Mouse (Mus musculus) layer of hippocampus, postnatal 25 days (tissue): Measurements from ENCODE around the gene Gm48552. TPM values are rescaled to one million over a fixed set of nuclear protein-coding genes. Genes with fewer than 3 reads are reported as not detected.

Experiments used
- DNase-seq, 2 experiments: peaks; one replicate each; pipeline ENCODE4 v3.0.0; 2022; ENCODE audit warnings: mixed read lengths in 2 of 2, low spot score in 1 of 2; ENCODE audit errors: extremely low spot score in 1 of 2
- total RNA-seq, 2 experiments: library from RNA; stranded (reverse); gene quantifications; 2 replicates each; pipeline ENCODE4 v1.2.3; 2021

Gm48552 gene
- total RNA-seq, 2 experiments from 2014 or later: 3.2 to 4.7 TPM

DNA sequence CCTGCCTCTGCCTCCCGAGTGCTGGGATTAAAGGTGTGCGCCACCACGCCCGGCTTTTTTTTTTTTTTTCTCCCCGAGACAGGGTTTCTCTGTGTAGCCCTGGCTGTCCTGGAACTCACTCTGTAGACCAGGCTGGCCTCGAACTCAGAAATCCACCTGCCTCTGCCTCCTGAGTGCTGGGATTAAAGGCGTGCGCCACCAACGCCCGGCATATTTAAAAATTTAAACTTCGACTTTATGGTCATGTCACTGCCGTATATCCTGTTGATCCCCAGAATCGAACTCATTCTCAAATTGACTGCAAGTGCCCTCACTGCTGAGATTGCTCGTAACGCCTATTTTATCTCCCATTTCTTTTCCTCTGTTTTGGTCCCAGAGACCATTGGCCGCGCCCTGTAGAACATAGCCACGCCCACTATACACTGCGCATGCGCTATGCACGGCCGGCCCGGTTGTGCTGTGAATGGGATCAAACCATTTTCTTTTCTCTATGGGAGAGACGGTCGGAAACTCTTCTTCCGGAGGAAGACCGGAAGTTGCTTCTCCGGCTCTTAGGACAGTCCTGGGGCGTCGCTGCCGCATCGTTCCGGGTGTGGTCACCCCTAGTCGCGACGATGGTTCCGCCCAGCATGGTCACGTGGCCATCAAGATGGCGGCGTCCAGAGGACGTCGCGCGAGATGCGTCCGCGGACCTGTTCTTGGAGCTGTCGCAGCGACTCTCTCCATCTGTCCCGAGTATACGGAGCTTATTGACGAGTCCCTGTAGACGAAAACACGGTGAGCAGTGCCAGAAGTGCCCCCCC, 4.8 kb upstream of the Gm48552 start, which contains the start of the genes Dohh and Gm48551:
Gene Dohh (plus strand): TSS at position 627 of the 803 bp plus-strand sequence.
Gene Gm48551 (plus strand): TSS at position 665 of the 803 bp plus-strand sequence.
- DNase-seq: peak; percentile 94 to 99

DNA sequence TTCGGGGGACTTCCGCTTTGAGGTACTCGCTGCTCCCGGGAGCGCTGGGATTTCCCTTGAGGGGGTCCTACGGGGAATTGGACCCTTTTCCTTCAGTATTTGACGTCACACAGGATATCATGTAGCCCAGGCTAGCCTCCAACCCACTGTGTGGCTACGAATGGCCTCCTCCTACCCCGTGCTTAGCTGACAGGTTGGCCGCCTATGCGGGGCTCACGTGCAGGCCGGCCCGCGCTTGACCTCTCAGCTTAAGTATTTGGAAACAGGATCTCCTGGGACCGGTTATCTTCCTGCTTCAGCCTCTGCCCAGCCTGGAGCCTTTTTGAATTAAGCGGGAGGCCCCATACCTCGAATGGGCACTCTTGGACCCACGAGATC, 4.2 kb upstream of the Gm48552 start:
- no peak for DNase-seq

DNA sequence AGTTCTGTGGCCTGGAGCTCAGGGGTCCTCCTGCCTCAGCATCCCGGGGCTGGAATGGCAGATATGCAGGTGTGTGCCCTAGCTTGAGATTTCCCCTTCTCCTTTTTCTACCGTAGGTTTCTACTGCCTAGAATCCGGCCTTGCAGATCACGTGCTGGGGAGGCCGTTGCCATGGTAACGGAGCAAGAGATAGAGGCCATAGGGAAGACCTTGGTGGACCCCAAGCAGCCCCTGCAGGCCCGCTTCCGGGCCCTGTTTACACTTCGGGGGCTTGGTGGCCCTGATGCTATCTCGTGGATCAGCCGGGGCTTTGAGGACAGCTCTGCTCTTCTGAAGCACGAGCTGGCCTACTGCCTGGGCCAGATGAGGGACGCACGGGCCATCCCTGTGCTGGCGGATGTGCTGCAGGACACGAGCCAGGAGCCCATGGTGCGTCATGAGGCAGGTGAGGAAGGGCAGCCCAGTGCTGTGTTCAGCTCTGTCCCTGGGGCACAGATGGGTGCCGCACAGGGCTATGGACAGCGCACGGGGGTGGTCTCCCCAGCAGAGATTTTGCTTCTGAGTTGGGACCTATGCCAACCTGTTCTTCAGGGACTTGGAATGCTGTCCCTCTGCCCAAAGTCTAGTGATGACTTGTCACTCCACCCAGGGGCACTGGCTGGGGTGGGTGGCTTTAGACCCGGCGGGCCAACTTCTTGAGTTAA, 3.0 kb upstream of the Gm48552 start:
- no peak for DNase-seq

DNA sequence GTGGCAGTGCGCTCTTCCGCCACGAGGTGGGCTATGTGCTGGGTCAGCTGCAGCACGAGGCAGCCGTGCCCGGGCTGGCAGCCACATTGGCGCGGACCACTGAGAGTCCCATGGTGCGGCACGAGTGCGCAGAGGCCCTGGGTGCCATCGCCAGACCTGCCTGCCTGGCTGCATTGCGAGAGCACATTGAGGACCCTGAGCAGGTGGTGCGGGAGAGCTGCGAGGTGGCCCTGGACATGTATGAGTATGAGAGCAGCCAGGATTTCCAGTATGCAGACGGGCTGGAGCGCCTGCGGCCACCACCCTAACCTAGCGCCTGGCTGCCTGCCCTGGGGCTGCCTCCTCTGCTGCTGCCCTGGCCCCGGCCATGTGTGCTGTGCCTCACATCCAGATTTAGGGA, 1.1 kb upstream of the Gm48552 start:
- DNase-seq: no peak

DNA sequence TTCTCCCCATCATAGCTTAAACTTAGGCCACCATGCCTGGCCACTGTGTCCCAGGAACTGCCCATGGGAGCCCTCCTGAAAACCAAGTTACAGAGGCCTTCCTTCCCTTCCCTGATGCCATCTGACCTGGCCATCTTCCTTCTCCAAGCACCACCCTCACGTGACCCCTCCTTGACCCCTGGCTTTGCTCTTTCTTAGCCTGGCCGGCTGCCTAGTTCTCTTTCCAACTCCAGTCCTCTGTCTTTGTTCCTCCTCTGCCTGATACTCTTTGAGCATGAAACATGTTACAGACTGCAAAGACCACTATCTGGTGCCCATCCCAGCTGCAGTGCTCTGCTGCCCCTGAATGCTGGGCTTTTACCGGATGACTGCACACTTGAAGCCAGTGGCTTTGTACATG, 568 bp downstream of the Gm48552 start:
- no peak for DNase-seq

DNA sequence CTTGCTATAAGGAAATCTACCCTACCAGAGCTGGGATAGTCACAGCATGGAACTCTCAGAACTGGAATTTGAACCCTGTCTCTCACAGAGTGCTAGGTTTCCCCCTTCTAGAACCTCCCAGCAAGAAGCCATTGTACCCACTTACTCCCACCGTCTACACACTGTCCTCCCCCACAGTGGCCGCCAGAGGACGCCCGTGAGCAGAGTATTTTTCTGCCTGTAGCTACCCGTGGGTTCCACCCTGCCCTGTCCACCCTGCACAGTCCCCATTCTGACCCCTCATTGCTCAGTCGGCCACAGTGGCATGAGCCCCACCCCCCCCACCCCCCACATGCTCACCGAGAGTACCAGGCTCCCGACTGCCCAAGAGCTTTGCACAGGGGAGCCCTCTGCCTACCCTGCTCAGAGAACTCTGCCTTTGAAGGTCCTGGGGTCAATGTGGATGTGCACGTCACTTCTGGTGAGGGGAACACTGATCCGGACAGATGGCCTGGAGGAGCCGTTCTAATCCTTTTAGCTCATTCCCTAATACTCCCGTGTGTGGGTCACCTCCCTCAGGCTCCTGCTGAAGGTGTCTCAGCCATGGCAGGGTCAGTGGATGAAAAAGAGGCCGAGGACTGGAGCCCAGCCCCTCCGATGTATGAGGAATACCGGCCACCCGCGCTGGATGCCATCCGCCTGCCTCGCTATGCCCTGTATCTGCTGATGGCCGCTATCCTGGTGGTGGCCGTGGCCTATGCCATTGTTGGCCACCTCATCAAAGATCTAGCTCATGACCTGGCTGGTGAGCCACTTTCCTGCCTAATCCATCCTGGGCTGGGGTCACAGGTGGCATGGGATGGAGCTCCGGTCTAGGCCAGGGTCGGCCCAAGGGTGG, 1.2 kb downstream of the Gm48552 start:
- peak; percentile 75 to 86 for DNase-seq

DNA sequence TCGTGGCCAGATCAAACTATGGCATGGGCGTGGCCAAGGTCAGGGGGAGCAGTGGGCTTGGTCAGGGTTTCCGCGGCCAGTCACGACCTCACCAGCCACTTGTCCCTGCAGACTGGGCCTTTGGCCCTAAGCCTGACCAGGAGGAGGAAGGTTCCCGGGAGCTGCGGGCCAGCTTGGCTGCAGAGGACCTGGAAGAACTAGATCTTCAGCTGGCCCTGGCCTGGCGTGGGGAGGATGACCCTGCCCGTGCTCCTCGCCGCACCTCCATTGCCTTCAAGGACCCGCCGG, 1.8 kb downstream of the Gm48552 start:
- no peak for DNase-seq

DNA sequence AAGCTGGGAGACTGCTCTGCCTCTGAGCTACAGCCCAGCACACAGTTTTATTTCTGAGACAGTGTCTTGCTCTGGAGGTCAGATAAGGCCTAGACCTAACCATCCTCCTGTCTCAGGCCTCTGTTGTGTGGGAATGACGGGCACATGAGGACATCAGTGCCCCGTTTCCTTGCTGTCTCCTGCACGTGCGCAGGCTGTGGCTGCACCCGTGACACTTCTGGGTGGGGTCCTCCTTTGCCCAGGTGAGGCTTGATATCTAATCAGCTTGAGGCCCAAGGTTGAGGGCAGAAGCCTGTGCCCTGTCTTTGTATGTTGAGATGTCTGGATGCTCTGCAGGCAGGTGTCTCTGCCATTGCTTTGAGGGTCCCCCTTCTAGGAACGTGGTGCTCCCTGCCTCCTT, 3.5 kb downstream of the Gm48552 start:
- DNase-seq: no peak

DNA sequence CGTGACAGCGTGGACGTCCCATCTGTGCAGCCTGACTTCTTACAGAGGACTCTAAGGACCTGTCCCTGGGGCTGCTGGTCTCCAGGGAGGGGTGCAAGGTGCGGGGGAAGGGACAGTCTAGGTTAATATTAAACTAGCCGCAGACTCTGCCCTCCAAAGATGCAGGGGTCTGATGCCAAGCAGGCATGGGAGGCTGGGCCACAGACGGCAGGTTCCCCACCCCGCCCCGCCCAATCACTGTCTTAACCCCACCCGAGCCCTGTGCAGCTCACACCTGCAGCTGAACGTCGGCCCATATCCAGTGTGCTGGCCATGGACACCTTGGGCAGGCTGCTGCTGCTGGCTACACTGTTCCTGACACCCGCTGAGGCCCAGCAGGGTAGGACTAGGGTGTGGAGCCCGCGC, 4.0 kb downstream of the Gm48552 start, which contains the start of gene Smim24:
Gene Smim24 (plus strand): TSS at position 271 of the 405 bp plus-strand sequence.
- no peak for DNase-seq

DNA sequence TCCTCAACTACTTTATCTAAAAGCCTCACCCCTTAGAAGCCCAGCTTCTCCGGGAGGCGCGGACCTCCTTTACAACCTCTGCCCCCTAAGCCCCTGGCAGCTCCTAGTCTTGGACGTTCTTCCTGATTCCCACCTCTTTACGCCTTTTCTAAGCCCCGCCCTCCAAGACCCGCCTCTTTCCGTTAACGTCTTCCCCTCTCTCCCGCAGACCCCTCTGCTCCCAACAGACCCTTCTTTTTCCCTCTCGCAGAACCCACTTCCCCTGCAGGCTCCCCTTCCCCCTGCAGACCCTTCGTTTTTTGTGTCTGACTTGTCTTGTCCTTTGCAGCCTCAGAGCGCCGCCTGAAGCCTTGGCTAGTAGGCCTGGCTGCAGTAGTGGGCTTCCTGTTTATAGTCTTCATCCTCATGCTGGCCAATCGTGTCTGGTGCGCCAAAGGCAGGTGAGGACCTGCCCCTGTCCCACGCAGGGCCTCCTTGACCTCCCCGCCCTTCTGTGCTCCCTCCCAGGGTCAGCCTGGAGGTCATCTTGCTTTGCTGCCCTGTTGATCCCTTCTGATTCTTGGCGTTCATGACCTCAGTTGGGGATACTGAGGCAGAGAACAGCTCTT, 4.8 kb downstream of the Gm48552 start:
- DNase-seq: no peak

DNA sequence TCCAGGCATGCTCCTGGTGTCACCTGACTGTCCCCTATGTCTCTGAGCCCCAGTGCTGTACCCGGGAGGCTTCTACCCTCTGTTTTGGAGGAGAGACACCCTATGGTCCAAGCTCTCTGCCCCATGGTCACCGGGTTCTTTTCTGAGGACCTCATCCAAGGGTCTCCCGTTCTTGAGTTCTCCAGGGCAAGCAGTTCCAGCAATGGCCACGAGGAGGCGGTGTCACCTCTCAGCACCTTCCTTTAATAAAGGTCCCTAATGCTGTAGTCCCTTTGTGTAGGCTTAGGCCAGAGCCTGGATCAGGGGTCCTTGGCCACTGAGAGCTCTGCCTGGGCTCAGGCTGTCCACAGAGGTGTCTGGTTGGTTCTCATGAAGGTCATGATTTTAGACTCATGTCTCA, 6.3 kb downstream of the Gm48552 start:
- DNase-seq: peak in 1 of 2 experiments; percentile 82

DNA sequence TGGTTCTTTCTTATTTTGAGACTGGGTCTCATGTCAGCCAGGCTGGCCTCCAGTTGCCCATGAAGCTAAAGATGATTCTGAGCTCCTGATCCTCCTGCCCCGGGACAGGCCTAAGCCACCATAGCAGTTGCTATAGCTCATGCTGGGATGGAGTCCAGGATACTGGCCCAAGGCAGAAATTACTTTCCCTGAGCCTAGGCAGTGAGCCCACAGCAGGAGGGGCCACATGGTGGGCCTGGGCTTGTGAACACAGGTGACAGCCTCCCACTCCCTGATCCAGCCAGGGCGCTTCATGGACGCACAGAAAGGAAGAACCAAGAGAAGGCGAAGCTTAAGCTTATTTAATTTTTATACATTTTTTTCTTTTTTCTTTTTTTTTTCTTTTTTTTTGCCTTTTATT, 7.1 kb downstream of the Gm48552 start:
- no peak for DNase-seq

DNA sequence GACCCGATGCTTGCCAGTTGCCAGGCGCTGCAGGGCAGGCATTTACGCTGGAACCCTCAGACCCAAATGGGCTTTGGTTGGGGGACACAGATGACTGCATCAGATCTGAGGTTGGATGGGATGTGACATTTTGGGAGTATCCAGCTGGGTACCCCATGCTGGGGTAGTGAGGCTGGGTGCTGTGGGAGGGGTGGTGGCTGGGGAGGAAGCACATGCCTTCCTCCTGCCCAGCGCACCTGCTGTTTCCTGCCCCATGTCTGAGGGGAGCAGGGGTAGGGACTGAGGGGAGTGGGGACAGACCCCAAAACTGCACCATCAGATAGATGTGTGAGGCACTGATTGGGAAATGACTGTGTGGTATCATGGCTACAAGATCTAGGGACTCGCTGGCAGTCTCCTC, 7.9 kb downstream of the Gm48552 start:
- DNase-seq: no peak

DNA sequence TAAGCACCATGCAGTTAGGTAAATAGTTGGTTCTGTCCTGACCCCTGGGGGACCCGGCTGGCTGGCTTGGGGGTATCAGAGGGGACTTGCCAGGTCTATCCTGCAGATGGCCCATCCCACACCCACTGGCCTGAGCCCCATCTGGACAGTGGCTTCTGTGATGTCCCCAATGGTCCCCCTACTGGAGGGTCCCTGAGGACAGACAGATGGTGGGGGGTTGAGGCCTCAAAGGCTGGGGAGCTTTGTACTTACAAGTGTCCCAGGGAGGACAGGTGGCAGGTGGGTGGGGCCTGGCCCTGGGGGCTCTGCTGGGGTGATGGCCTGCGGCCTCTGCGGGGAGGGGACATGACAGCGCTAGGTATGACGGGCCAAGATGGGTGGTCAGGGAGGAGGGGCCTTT, 10.5 kb downstream of the Gm48552 start:
- no peak for DNase-seq

DNA sequence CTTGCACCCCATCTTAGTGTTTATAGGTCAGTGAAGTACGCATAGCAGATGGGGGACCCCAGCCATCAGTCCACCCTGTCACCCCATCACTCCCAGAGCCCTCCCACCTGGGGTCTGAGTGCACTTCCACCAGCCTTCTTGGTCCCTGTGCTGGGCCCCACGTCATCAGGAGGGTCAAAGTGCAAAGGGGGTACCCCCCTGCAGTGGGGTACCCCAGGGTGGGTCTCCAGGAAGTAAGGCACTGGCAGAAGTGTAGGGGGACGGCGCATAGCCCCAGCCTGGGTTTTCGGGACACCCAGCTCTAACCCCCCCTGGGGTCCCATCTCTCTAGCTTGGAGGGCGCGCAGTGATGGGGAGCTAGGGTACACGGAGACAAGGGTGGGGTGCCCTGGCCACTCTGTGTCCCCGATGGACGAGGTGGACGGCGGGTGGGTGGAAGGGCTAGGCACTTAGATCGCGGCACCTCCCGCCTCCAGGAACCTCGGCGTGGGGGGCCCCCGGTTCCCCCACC, 11.0 kb downstream of the Gm48552 start:
- DNase-seq: no peak

DNA sequence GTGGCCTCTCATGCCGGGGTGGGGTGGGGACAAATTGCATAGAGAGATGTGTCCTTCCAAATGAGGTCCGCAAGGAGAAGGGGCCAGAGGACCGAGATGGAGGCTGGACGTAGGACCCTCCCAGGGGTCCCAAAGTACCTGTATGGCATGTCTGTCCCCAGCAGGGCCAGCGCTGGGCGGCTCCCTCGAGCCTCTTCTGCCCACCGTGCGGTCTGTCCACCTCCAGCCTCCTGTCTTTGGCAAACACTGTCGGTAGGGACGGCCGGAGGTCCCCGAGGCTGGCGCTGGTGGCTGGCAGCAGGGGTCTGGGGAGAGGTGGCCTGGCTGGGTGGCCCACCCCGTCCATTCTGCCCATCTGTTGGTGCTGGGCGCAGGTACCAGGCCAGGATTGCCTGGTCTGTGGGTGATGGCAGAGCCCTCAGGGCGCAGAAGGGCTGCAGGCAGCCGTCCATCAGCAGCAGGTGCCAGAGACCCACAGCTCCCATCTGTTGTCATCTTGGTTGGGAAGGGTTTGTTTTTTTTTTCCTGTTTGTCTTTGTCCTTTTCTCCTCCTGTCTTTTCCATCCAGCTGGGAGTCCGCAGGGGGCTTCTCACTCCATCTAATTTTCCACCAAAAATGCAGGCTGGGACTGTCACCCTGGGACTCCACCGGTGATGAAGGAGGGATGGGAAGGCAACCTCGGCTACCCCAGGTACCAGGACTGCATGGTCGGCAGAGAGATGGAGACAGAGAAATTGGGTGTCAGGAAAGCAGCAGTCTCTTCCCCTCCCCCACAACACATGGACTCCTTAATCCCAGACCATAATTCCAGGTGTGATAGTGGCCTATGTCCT, 11.8 kb downstream of the Gm48552 start:
- no peak for DNase-seq

DNA sequence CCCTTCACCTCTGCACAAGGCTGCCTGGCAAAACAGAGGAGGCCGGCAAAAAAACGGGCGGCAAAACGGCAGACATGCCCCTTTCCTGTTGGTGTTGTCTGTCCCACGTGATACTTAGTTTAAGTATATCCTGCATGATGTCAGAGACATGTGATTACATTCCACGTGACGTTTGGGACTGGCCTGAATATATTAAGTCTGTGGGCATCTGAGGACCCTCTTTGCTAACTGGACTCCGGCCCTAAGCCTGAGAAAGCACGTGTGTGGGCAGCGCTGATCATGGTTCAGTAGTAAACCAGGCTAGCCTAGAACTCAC, 12.4 kb downstream of the Gm48552 start:
- no peak for DNase-seq

DNA sequence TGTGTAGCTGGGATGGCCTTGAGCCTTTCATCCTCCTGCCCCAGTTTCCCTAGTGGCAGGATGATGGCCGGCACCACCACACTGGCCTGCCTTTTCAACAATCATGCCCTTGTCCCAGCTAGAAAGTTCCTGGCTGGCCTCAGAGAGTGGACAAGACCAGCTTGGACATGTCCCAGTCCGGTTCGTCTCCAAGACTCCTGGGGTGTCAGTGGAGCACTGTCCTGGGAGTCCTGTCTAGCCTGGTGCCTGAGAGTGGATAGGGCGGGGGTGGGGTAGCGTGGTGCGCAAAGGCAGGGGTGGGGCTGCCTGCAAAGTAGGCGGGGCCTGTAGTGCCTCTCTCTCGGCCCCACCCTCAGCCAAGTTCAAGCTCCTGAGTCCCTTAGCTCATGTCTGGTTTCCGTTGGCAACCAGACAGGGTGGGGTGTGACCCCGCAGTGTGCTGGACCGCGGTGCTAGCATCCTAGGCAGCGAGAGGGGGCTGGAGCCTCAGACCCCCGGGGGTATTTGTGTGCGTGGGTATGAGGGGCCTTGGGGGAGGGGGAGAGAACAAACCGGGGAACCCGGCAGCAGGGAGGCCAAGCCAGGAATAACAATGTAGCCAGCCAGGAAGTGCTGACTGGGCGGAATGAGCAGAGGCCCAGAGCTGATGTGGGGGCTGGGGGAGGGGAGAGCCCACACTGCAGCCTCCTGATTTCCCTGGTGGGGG, 12.9 kb downstream of the Gm48552 start:
- peak in 1 of 2 experiments; percentile 40 for DNase-seq

DNA sequence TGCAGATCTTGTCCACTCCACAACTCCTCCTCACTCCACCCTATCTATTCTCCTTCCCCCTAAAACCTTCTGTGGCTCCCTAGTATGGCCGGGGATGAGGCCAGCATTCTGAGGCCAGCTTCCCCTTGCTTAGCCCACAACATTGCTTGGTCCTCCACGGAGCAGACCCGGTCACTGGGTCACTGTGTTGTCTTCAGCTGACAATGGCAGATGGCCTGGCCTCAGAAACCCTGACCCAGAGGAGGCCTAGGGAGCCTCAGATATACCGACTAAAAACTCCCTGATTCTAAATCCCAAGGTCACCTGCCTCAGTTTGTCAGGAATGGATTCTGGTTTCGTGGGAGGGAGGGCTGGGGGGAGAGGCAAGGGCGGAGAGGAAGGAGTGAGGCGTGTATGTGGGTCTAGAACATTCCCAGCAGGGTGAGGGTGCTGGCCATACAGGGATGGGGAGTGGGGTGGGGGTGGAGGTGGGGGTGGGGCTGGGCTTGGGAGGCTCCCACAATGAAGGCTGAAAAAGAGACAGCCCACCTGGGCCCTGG, 13.5 kb downstream of the Gm48552 start:
- DNase-seq: no peak
